Mouse (Mus musculus) heart, postnatal 0 days (tissue): ENCODE data around the gene Mtf1. TPM values are rescaled to one million over a fixed set of nuclear protein-coding genes. Genes with fewer than 3 reads are reported as not detected.
A peak's percentile ranks its signal among the peaks of the same experiment; 100 is the strongest.

ENCODE experiments used
- ATAC-seq: fragments of 200-750 bp; cut with Nextera tagmentation; 2 replicates; pipeline ENCODE4 v1.8.0; 2017; ENCODE audit warnings: low read depth, moderate number of reproducible peaks, moderate library complexity; ENCODE audit not compliant: insufficient read depth
- DNase-seq: peaks from one replicate; pipeline ENCODE4 v3.0.0-alpha.2; 2016; ENCODE audit warnings: low spot score
- H3K27ac ChIP-seq: fragments of 300-500 bp; sonication (generic); 2 replicates; pipeline ENCODE4 v1.5.1; 2014; ENCODE audit warnings: low read depth, mild to moderate bottlenecking
- H3K27me3 ChIP-seq: fragments of 300-500 bp; sonication (generic); 2 replicates; pipeline ENCODE4 v1.6.1; 2014; ENCODE audit warnings: low read length, mixed read lengths; ENCODE audit not compliant: control insufficient read depth, insufficient read depth
- H3K36me3 ChIP-seq: fragments of 300-500 bp; sonication (generic); replicated peaks from 2 replicates; pipeline ENCODE4 v1.6.1; 2014; ENCODE audit warnings: low read length, mixed read lengths; ENCODE audit not compliant: control insufficient read depth, insufficient read depth
- H3K4me1 ChIP-seq: fragments of 300-500 bp; sonication (generic); 2 replicates; pipeline ENCODE4 v1.6.1; 2014; ENCODE audit warnings: antibody characterized with exemption; ENCODE audit not compliant: control insufficient read depth, insufficient read depth
- H3K4me2 ChIP-seq: fragments of 300-500 bp; sonication (generic); 2 replicates; pipeline ENCODE4 v1.6.1; 2014; ENCODE audit warnings: low read depth, mild to moderate bottlenecking, low read length, moderate library complexity
- H3K4me3 ChIP-seq: fragments of 300-500 bp; sonication (generic); 2 replicates; pipeline ENCODE4 v1.5.1; 2014; ENCODE audit warnings: low read depth, low read length
- H3K9ac ChIP-seq: fragments of 300-500 bp; sonication (generic); replicated peaks from 2 replicates; pipeline ENCODE4 v1.6.1; 2014; ENCODE audit warnings: low read depth, low read length, mixed read lengths
- H3K9me3 ChIP-seq: fragments of 300-500 bp; sonication (generic); replicated peaks from 2 replicates; pipeline ENCODE4 v1.6.1; 2016; ENCODE audit warnings: low read length; ENCODE audit not compliant: control insufficient read depth
- CTCF ChIP-seq: IDR thresholded peaks from 2 replicates; pipeline ENCODE4 v1.5.1; 2016; ENCODE audit warnings: antibody characterized with exemption, control low read depth, low read depth
- EP300 ChIP-seq: IDR thresholded peaks from 2 replicates; pipeline ENCODE4 v1.6.1; 2016; ENCODE audit warnings: antibody characterized with exemption, low read depth
- WGBS: fragments of 180-500 bp; shearing (Covaris S2); extraction: QIAGEN DNeasy Blood & Tissue Kit; methylation state at CpG from one replicate; pipeline ENCODE4 v1.1.7; 2014; 5-methylcytosine and 5-hydroxymethylcytosine counted together
- polyA plus RNA-seq: library from polyadenylated mRNA; unstranded; fragments of >200 nt; fragmentation: Nextera tagmentation; extraction: Ambion mirVana; gene quantifications from 2 replicates; pipeline ENCODE4 v1.2.1, GENCODE M21; 2015
- total RNA-seq: library from RNA; depleted of rRNA; stranded (reverse); fragments of >200 nt; gene quantifications from 2 replicates; pipeline ENCODE4 v1.2.3, GENCODE M21; 2014; ENCODE audit warnings: low replicate concordance

Mtf1 gene
- total and polyA plus RNA-seq, 2 experiments from 2014 or later = 4.8 to 9.0 TPM

DNA sequence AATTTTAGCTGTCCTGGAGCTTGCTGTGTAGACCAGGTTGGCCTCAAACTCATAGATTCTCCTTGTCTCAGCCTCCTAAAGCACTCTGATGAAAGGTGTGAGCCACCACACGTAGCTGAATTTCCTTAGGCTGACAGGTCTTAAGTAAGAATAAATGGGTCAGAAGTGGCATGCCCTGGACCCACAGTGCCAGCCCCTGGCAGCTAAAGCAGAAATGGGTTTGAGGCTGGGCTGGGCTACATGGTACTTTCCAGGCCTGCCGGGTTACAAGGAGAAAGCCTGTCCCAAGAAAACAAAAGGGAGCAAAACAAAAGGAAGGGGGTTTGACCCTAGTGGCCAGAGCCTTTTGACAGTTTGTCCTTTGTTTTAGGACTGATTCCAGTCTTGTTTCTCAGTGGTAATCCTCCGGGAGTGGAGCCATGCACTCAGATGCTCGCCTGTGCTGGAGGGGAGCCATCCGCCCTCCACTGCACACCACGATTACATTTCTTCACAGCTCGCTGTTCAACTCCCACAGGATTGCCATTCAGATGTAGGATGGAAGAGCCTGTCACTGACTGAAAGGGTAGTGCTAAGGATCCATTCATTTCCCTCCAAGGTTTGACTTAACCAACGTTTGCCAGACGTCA is 9.6 kb downstream of the Mtf1 start:
- DNase-seq = no peak

DNA sequence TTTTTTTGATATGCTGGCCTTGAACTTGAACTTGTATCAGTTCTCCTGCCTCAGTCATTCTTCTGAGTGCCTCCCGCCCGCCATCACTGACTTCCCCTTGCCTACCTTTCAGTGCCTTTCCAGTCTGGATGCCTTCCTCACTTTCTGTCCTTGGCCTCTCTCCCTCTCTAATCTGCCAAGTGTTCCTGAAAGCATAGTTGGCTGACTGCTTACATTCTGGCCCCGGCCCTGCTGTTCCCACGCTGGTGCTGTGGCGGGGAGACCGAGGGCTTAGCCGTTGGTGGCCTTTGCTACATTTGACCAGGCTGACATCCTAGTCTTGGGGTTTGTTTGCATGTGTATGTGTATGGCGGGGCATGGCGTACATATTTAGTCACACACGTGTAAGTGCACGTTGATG is 14.0 kb downstream of the Mtf1 start:
- ATAC-seq = no peak
- H3K4me3 ChIP-seq = no peak overlapping the region
- 78% methylated on average over 11 of the region's 11 CpGs for WGBS
- peaks cover 17% of the 10 kb centered on the region; the same call in 1 of the 2 replicates for H3K36me3 ChIP-seq
- no peak overlapping the region for H3K9ac ChIP-seq
- no peak for DNase-seq
- H3K27ac ChIP-seq = no peak overlapping the region
- H3K9me3 ChIP-seq = no peaks in the 10 kb centered on the region
- TF ChIP-seq CTCF = no peak
- TF ChIP-seq EP300 = no peak
- no peaks in the 10 kb centered on the region; the same call in 1 of the 2 replicates for H3K4me1 ChIP-seq
- H3K4me2 ChIP-seq = no peak overlapping the region
- H3K27me3 ChIP-seq = no peaks in the 10 kb centered on the region

More for the DNA sequence above, 9.6 kb downstream of the Mtf1 start:
- TF ChIP-seq CTCF (no peak), EP300 (no peak)
- H3K4me1 ChIP-seq = no peaks in the 10 kb centered on the region
- H3K9ac ChIP-seq = no peak overlapping the region
- WGBS = 48% methylated on average over 9 of the region's 9 CpGs
- H3K9me3 ChIP-seq = no peaks in the 10 kb centered on the region
- ATAC-seq = no peak
- no peaks in the 10 kb centered on the region for H3K27me3 ChIP-seq
- H3K27ac ChIP-seq = no peak overlapping the region
- no peak overlapping the region for H3K4me2 ChIP-seq
- H3K4me3 ChIP-seq = no peak overlapping the region
- H3K36me3 ChIP-seq = peaks cover 16% of the 10 kb centered on the region

DNA sequence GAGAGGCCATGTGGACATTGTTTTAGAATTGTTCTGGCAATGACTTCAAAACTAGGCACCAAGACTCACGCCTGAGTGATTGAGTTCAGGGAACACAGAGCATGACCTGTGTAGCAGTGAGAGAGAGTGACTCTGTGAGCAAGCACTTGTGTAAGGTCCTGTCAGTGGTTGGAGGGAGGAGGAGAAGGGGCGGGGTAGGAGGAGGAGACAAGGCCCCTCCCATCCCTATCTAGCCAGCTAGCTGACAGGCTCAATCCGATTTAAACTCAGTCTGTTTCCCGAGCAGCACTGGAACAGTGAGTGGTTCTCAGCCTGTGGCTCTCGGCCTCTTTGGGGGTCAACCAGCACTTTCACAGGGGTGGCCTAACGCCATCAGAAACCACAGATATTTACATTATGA is 15.9 kb downstream of the Mtf1 start:
- Histone ChIP-seq H3K27ac (peak overlapping the region; percentile 46), H3K36me3 (peaks cover 23% of the 10 kb centered on the region), H3K27me3 (no peaks in the 10 kb centered on the region), H3K9ac (peak overlapping the region; percentile 15; the same call in 1 of the 2 replicates), H3K4me1 (no peaks in the 10 kb centered on the region; the same call in 1 of the 2 replicates), H3K4me3 (no peak overlapping the region), H3K4me2 (no peak overlapping the region), H3K9me3 (no peaks in the 10 kb centered on the region)
- 13% methylated on average over 6 of the region's 6 CpGs for whole genome bisulfite sequencing
- TF ChIP-seq EP300 = no peak
- no peak for TF ChIP-seq CTCF
- ATAC-seq (peak; percentile 98), DNase-seq (peak; percentile 73)

DNA sequence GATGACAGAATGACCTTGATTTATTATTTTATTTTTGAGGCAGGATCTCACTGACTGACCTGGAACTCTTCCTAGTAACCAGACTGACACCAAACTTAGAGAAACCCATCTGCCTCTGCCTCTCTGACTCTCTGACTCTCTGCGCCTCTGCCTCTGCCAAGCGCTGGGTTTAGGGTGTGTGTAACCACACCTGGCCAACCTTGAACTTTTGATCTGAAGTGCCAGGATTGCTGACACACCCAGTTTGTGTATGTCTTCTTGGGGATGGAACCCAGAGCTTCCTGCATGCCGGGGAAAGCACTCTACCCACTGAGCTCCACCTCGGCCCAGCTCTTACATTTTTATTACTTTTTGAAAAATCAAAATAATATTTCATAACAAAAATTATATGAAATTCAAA is 16.9 kb downstream of the Mtf1 start:
- H3K4me1 ChIP-seq = no peaks in the 10 kb centered on the region; the same call in 1 of the 2 replicates
- DNase-seq = no peak
- no peak for TF ChIP-seq CTCF
- TF ChIP-seq EP300 = no peak
- H3K36me3 ChIP-seq = peaks cover 33% of the 10 kb centered on the region
- 88% methylated on average over 4 of the region's 4 CpGs for WGBS
- H3K9me3 ChIP-seq = no peaks in the 10 kb centered on the region
- no peak overlapping the region for H3K27ac ChIP-seq
- no peaks in the 10 kb centered on the region for H3K27me3 ChIP-seq
- no peak for ATAC-seq
- H3K9ac ChIP-seq = no peak overlapping the region
- no peak overlapping the region for H3K4me3 ChIP-seq
- H3K4me2 ChIP-seq = no peak overlapping the region

DNA sequence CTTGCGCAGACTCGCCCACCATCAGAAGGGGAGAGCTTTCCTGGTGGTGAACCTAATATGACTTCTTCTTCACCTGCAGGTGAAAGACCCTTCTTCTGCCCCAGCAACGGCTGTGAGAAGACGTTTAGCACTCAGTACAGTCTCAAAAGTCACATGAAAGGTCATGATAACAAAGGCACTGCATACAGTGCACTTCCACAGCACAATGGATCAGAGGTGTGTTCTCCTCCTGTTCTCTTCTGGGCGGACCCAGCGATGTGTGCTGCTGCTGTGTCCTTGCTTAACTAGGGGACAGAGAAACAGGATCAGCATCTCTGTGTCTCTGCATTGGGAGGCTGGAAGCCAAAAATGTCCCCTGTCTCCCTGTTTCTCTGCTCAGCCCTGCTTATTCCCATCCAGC is 23.1 kb downstream of the Mtf1 start:
- ATAC-seq = no peak
- no peak for DNase-seq
- Histone ChIP-seq H3K4me1 (no peaks in the 10 kb centered on the region), H3K9ac (no peak overlapping the region), H3K9me3 (no peaks in the 10 kb centered on the region), H3K4me3 (no peak overlapping the region), H3K4me2 (no peak overlapping the region), H3K27me3 (no peaks in the 10 kb centered on the region), H3K36me3 (peaks cover 70% of the 10 kb centered on the region), H3K27ac (no peak overlapping the region)
- 85% methylated on average over 6 of the region's 6 CpGs for WGBS
- no peak for TF ChIP-seq CTCF
- no peak for TF ChIP-seq EP300
